Mouse (Mus musculus): ENCODE data around the gene Nap1l5.

GRCm38 (mm10) chr6:58937726-58938125, 30.9 kb upstream of the Nap1l5 start:
- TF ChIP-seq POLR2A (IDR thresholded peaks at IDR 0.05; ENCODE audit: low read depth, low read length), result no peak
- no peak for TF ChIP-seq CTCF (IDR thresholded peaks at IDR 0.05; ENCODE audit: extremely low read depth, insufficient read depth, insufficient read length, insufficient replicate concordance)
